Mouse (Mus musculus): ENCODE data around the gene Kcnj1. TPM values are rescaled to one million over a fixed set of nuclear protein-coding genes. Genes with fewer than 3 reads are reported as not detected.

Gene Kcnj1
- polyA plus RNA-seq, 1 experiment from 2014 or later = not detected

GRCm38 (mm10) chr9:32420711-32421110, 48.4 kb downstream of the Kcnj1 start:
- H3K4me1 ChIP-seq (ENCODE audit: control insufficient read depth, insufficient read depth, low read length) = no peaks in the 10 kb centered on the region
- 0 out of 2 replicates have a peak, but pooled peaks cover 2% of the 10 kb centered on the region for H3K27me3 ChIP-seq (ENCODE audit: control insufficient read depth, insufficient read depth, low read length)
- no peak overlapping the region for H3K27ac ChIP-seq (ENCODE audit: low read depth, low read length)
- no peak for ATAC-seq (ENCODE audit: low read depth)
- H3K4me2 ChIP-seq (ENCODE audit: low read depth, low read length) = no peak overlapping the region
- H3K4me3 ChIP-seq (ENCODE audit: low read depth, low read length) = no peak overlapping the region
- H3K36me3 ChIP-seq (ENCODE audit: control insufficient read depth, insufficient read depth, low read length) = no peaks in the 10 kb centered on the region
- H3K9ac ChIP-seq (replicated peaks; ENCODE audit: low read depth, low read length) = no peak overlapping the region
- no peaks in the 10 kb centered on the region for H3K9me3 ChIP-seq (ENCODE audit: control insufficient read depth, low read length)

GRCm38 (mm10) chr9:32425321-32425720, 53.0 kb downstream of the Kcnj1 start:
- H3K4me1 ChIP-seq (ENCODE audit: control insufficient read depth, insufficient read depth, low read length) = no peaks in the 10 kb centered on the region
- no peak for ATAC-seq (ENCODE audit: low read depth)
- H3K4me3 ChIP-seq (ENCODE audit: low read depth, low read length) = no peak overlapping the region
- H3K4me2 ChIP-seq (ENCODE audit: low read depth, low read length) = no peak overlapping the region
- H3K9me3 ChIP-seq (ENCODE audit: control insufficient read depth, low read length) = no peaks in the 10 kb centered on the region
- H3K27me3 ChIP-seq (ENCODE audit: control insufficient read depth, insufficient read depth, low read length) = no peaks in the 10 kb centered on the region
- no peaks in the 10 kb centered on the region for H3K36me3 ChIP-seq (ENCODE audit: control insufficient read depth, insufficient read depth, low read length)
- WGBS = 81% methylated on average over 7 of the region's 7 CpGs
- H3K9ac ChIP-seq (replicated peaks; ENCODE audit: low read depth, low read length) = no peak overlapping the region
- no peak overlapping the region for H3K27ac ChIP-seq (ENCODE audit: low read depth, low read length)

DNA sequence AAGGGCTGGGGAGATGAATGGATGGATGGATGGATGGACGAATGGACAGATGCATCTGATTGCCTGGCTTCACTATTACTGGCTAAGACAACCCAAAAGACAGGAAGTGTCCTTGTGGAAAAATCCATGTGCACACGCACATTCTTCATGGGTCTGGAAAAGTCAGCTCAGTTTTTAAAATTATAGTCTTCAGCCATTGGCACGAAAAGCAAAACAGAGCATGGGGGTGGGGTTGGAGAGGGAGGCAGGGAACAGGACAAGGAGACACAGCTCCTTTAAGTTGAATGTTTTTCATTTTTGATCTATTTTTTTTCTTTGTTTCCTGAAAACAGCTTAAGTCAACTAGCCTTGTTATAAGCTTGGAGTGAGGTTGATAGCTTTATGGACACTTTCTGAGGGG, 58.8 kb downstream of the Kcnj1 start:
- Histone ChIP-seq H3K27me3 (ENCODE audit: control insufficient read depth, insufficient read depth, low read length) (no peaks in the 10 kb centered on the region), H3K9me3 (ENCODE audit: control insufficient read depth, low read length) (no peaks in the 10 kb centered on the region), H3K9ac (replicated peaks; ENCODE audit: low read depth, low read length) (no peak overlapping the region), H3K4me3 (ENCODE audit: low read depth, low read length) (no peak overlapping the region), H3K36me3 (ENCODE audit: control insufficient read depth, insufficient read depth, low read length) (no peaks in the 10 kb centered on the region), H3K4me2 (ENCODE audit: low read depth, low read length) (no peak overlapping the region), H3K4me1 (ENCODE audit: control insufficient read depth, insufficient read depth, low read length) (no peaks in the 10 kb centered on the region), H3K27ac (ENCODE audit: low read depth, low read length) (no peak overlapping the region)
- no peak for ATAC-seq (ENCODE audit: low read depth)
- 79% methylated on average over 3 of the region's 3 CpGs for WGBS

DNA sequence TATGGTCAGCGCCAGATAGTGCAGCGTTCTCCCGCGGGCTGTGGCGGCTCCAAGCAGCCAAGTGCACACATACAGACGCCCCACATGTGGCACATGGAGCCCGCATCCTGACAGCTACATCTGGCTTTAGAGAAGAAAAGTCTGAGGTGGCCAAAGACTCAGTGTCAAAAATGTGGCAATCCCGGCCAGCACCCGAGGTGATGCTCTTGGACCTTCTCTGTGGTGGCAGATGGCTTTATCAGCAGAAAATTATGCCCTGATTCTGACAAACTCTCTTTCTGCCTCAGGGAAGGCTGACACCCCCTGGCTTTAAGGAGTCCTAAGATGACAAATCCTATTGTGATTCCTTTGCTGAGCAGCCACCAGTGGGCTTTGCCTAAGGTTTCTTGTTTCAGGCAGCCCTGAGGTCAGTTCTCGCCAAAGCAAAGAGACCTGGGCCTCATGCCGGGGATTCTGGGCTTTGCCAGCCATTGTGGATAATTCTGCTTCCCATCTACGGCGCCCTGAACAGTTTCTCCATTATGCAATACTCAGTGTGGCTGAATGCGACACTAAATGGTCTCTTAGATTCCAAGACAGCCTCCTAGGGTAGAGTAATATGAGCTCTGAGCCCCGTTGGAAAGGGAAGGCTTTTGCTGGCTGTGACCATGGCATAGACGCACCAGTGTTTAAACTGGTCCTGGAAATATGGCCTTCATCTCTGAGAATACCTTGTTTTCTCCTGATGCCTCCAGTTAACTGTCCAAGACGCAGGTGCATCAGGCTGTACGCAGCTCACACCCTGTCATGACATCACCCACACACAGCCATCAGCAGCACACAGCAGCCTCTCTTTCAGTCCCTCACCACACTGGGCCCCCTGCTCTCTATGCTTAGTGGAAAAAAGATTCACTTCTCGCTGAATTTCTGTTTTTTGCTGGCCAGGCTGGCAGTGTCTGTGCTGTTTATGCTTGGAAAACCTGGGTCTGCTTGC, 62.2 kb downstream of the Kcnj1 start:
- H3K36me3 ChIP-seq (ENCODE audit: control insufficient read depth, insufficient read depth, low read length) = no peaks in the 10 kb centered on the region
- no peaks in the 10 kb centered on the region for H3K9me3 ChIP-seq (ENCODE audit: control insufficient read depth, low read length)
- no peak overlapping the region for H3K9ac ChIP-seq (replicated peaks; ENCODE audit: low read depth, low read length)
- no peak for ATAC-seq (ENCODE audit: low read depth)
- H3K27me3 ChIP-seq (ENCODE audit: control insufficient read depth, insufficient read depth, low read length) = no peaks in the 10 kb centered on the region
- 72% methylated on average over 19 of the region's 19 CpGs for WGBS
- no peak overlapping the region for H3K4me3 ChIP-seq (ENCODE audit: low read depth, low read length)
- no peak overlapping the region for H3K4me2 ChIP-seq (ENCODE audit: low read depth, low read length)
- H3K4me1 ChIP-seq (ENCODE audit: control insufficient read depth, insufficient read depth, low read length) = no peaks in the 10 kb centered on the region
- H3K27ac ChIP-seq (ENCODE audit: low read depth, low read length) = no peak overlapping the region

GRCm38 (mm10) chr9:32443115-32443514, 70.8 kb downstream of the Kcnj1 start:
- no peak overlapping the region for H3K4me3 ChIP-seq (ENCODE audit: low read depth, low read length)
- no peaks in the 10 kb centered on the region for H3K27me3 ChIP-seq (ENCODE audit: control insufficient read depth, insufficient read depth, low read length)
- H3K27ac ChIP-seq (ENCODE audit: low read depth, low read length) = no peak overlapping the region
- WGBS = 68% methylated on average over 3 of the region's 3 CpGs
- H3K9me3 ChIP-seq (ENCODE audit: control insufficient read depth, low read length) = no peaks in the 10 kb centered on the region
- ATAC-seq (ENCODE audit: low read depth) = no peak
- no peak overlapping the region for H3K4me2 ChIP-seq (ENCODE audit: low read depth, low read length)
- H3K4me1 ChIP-seq (ENCODE audit: control insufficient read depth, insufficient read depth, low read length) = no peaks in the 10 kb centered on the region
- no peaks in the 10 kb centered on the region for H3K36me3 ChIP-seq (ENCODE audit: control insufficient read depth, insufficient read depth, low read length)
- no peak overlapping the region for H3K9ac ChIP-seq (replicated peaks; ENCODE audit: low read depth, low read length)

DNA sequence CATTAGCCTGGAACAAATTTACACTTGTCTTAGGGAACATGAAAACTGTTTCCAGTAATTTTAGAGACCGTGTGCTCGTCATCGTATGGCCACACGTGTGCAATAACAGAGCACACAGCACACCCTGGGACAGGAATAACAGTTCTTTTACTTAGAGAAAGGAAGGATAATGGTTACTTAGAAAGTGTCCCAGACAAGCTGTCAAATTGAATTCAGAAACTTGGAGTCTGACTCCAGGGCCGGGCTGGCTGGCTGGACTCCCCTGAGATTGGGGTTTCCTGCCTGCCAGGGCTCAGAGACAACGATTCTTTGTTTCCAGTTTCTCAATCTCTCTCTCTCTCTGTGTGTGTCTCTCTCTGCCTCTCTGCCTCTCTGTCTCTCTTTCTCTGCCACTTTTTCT, 71.5 kb downstream of the Kcnj1 start:
- H3K4me1 ChIP-seq (ENCODE audit: control insufficient read depth, insufficient read depth, low read length) = no peaks in the 10 kb centered on the region
- H3K4me2 ChIP-seq (ENCODE audit: low read depth, low read length) = no peak overlapping the region
- no peaks in the 10 kb centered on the region for H3K36me3 ChIP-seq (ENCODE audit: control insufficient read depth, insufficient read depth, low read length)
- no peak for ATAC-seq (ENCODE audit: low read depth)
- H3K4me3 ChIP-seq (ENCODE audit: low read depth, low read length) = no peak overlapping the region
- no peak overlapping the region for H3K27ac ChIP-seq (ENCODE audit: low read depth, low read length)
- 54% methylated on average over 6 of the region's 6 CpGs for WGBS
- H3K9ac ChIP-seq (replicated peaks; ENCODE audit: low read depth, low read length) = no peak overlapping the region
- no peaks in the 10 kb centered on the region for H3K27me3 ChIP-seq (ENCODE audit: control insufficient read depth, insufficient read depth, low read length)
- no peaks in the 10 kb centered on the region for H3K9me3 ChIP-seq (ENCODE audit: control insufficient read depth, low read length)

- WGBS = 86% methylated on average over 6 of the region's 6 CpGs
- H3K4me1 ChIP-seq (ENCODE audit: control insufficient read depth, insufficient read depth, low read length) = no peaks in the 10 kb centered on the region
- H3K9me3 ChIP-seq (ENCODE audit: control insufficient read depth, low read length) = no peaks in the 10 kb centered on the region
- no peak for ATAC-seq (ENCODE audit: low read depth)
- H3K27ac ChIP-seq (ENCODE audit: low read depth, low read length) = no peak overlapping the region
- H3K36me3 ChIP-seq (ENCODE audit: control insufficient read depth, insufficient read depth, low read length) = no peaks in the 10 kb centered on the region
- no peak overlapping the region for H3K4me2 ChIP-seq (ENCODE audit: low read depth, low read length)
- no peak overlapping the region for H3K4me3 ChIP-seq (ENCODE audit: low read depth, low read length)
- no peaks in the 10 kb centered on the region for H3K27me3 ChIP-seq (ENCODE audit: control insufficient read depth, insufficient read depth, low read length)
- no peak overlapping the region for H3K9ac ChIP-seq (replicated peaks; ENCODE audit: low read depth, low read length)
Observed at GRCm38 (mm10) chr9:32444453-32445201, 72.3 kb downstream of the Kcnj1 start.

GRCm38 (mm10) chr9:32445789-32446188, 73.5 kb downstream of the Kcnj1 start:
- ATAC-seq (ENCODE audit: low read depth) = no peak
- no peaks in the 10 kb centered on the region for H3K9me3 ChIP-seq (ENCODE audit: control insufficient read depth, low read length)
- 52% methylated on average over 3 of the region's 3 CpGs for WGBS
- no peaks in the 10 kb centered on the region for H3K36me3 ChIP-seq (ENCODE audit: control insufficient read depth, insufficient read depth, low read length)
- no peak overlapping the region for H3K4me2 ChIP-seq (ENCODE audit: low read depth, low read length)
- H3K27me3 ChIP-seq (ENCODE audit: control insufficient read depth, insufficient read depth, low read length) = no peaks in the 10 kb centered on the region
- no peak overlapping the region for H3K27ac ChIP-seq (ENCODE audit: low read depth, low read length)
- no peak overlapping the region for H3K4me3 ChIP-seq (ENCODE audit: low read depth, low read length)
- H3K9ac ChIP-seq (replicated peaks; ENCODE audit: low read depth, low read length) = no peak overlapping the region
- no peaks in the 10 kb centered on the region for H3K4me1 ChIP-seq (ENCODE audit: control insufficient read depth, insufficient read depth, low read length)

DNA sequence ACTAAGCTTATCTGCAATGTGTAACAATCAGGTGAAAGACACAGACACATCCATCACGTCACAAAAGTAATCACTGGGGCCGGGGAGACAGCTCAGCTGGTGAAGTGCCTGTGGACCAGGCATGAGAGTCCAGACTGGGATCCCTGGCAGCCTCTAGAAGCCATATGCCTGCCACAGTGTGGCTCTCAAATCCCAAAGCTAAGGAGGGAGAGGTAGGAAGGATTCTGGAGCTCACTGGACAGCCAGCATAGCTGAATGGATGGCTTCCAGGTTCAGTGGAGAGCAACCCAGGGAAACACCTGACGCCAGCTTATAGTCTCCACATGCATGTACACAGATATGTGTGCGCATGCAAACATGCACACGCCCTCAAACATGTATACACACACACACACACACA, 76.5 kb downstream of the Kcnj1 start:
- no peaks in the 10 kb centered on the region for H3K36me3 ChIP-seq (ENCODE audit: control insufficient read depth, insufficient read depth, low read length)
- no peak overlapping the region for H3K4me3 ChIP-seq (ENCODE audit: low read depth, low read length)
- no peak overlapping the region for H3K9ac ChIP-seq (replicated peaks; ENCODE audit: low read depth, low read length)
- no peak overlapping the region for H3K4me2 ChIP-seq (ENCODE audit: low read depth, low read length)
- no peaks in the 10 kb centered on the region for H3K27me3 ChIP-seq (ENCODE audit: control insufficient read depth, insufficient read depth, low read length)
- WGBS = 85% methylated on average over 5 of the region's 5 CpGs
- H3K4me1 ChIP-seq (ENCODE audit: control insufficient read depth, insufficient read depth, low read length) = no peaks in the 10 kb centered on the region
- no peak overlapping the region for H3K27ac ChIP-seq (ENCODE audit: low read depth, low read length)
- no peaks in the 10 kb centered on the region for H3K9me3 ChIP-seq (ENCODE audit: control insufficient read depth, low read length)
- ATAC-seq (ENCODE audit: low read depth) = no peak

Data from neural tube, embryonic 14.5 days (tissue).